Mouse (Mus musculus): ENCODE data around the gene AU040320. TPM values are rescaled to one million over a fixed set of nuclear protein-coding genes. Genes with fewer than 3 reads are reported as not detected.
A peak's percentile ranks its signal among the peaks of the same experiment; 100 is the strongest.

AU040320 gene
- total RNA-seq, 2 experiments from 2014 or later, result 53.5 to 59.9 TPM

- intact Hi-C loops (cut with DNase I), result no loop called here
- no peak for DNase-seq (ENCODE audit: extremely low spot score in 1 of 2, low spot score in 2 of 2)
- Histone ChIP-seq H3K27ac (no peak overlapping the region), H3K4me3 (no peak overlapping the region)
- TF ChIP-seq CTCF (IDR thresholded peaks at IDR 0.05), result peak; percentile 42
These were observed 13.2 kb upstream of the AU040320 start for GRCm38 (mm10) chr4:126739966-126740676.

- no peak overlapping the region for H3K27ac ChIP-seq
- no peak overlapping the region for H3K4me3 ChIP-seq
- peak; percentile 83 to 84 for DNase-seq (ENCODE audit: extremely low spot score in 1 of 2, low spot score in 2 of 2)
- peak; percentile 93 for TF ChIP-seq CTCF (IDR thresholded peaks at IDR 0.05)
- intact Hi-C loops (cut with DNase I), result loop anchor here (1.0 kb wide), 3 partner anchors 109 to 185 kb away; partner anchors contain the start of gene Clspn
These were observed 11.9 kb upstream of the AU040320 start for GRCm38 (mm10) chr4:126741448-126741847.

- no peak overlapping the region for H3K27ac ChIP-seq
- no peak overlapping the region for H3K4me3 ChIP-seq
- intact Hi-C loops (cut with DNase I), result no loop called here
- TF ChIP-seq CTCF (IDR thresholded peaks at IDR 0.05), result no peak
- no peak for DNase-seq (ENCODE audit: extremely low spot score in 1 of 2, low spot score in 2 of 2)
These were observed 10.4 kb upstream of the AU040320 start for GRCm38 (mm10) chr4:126742976-126743375.

- H3K27ac ChIP-seq, result no peak overlapping the region
- H3K4me3 ChIP-seq, result no peak overlapping the region
- intact Hi-C loops (cut with DNase I), result loop anchor here (2.0 kb wide), 1 partner anchor 97 kb away; no protein-coding TSS in a partner anchor
- TF ChIP-seq CTCF (IDR thresholded peaks at IDR 0.05), result no peak
- DNase-seq (ENCODE audit: extremely low spot score in 1 of 2, low spot score in 2 of 2), result no peak
These were observed 9.6 kb upstream of the AU040320 start for GRCm38 (mm10) chr4:126743713-126744112.

GRCm38 (mm10) chr4:126744831-126745230, 8.5 kb upstream of the AU040320 start:
- Histone ChIP-seq H3K27ac (no peak overlapping the region), H3K4me3 (no peak overlapping the region)
- TF ChIP-seq CTCF (IDR thresholded peaks at IDR 0.05), result no peak
- intact Hi-C loops (cut with DNase I), result loop anchor here (2.0 kb wide), 1 partner anchor 96 kb away; no protein-coding TSS in a partner anchor
- DNase-seq (ENCODE audit: extremely low spot score in 1 of 2, low spot score in 2 of 2), result no peak

GRCm38 (mm10) chr4:126745506-126746193, 7.7 kb upstream of the AU040320 start:
- intact Hi-C loops (cut with DNase I), result loop anchor here (2.0 kb wide), 1 partner anchor 95 kb away; no protein-coding TSS in a partner anchor

GRCm38 (mm10) chr4:126746194-126746840, 7.0 kb upstream of the AU040320 start:
- intact Hi-C loops (cut with DNase I), result no loop called here
- no peak overlapping the region for H3K4me3 ChIP-seq
- no peak overlapping the region for H3K27ac ChIP-seq
- TF ChIP-seq CTCF (IDR thresholded peaks at IDR 0.05), result no peak
- no peak for DNase-seq (ENCODE audit: extremely low spot score in 1 of 2, low spot score in 2 of 2)

More at GRCm38 (mm10) chr4:126745506-126746193, 7.7 kb upstream of the AU040320 start:
- DNase-seq (ENCODE audit: extremely low spot score in 1 of 2, low spot score in 2 of 2), result peak; percentile 58 to 61
- no peak overlapping the region for H3K27ac ChIP-seq
- H3K4me3 ChIP-seq, result no peak overlapping the region
- TF ChIP-seq CTCF (IDR thresholded peaks at IDR 0.05), result peak; percentile 72

- peak overlapping the region; percentile 98 for H3K4me3 ChIP-seq
- TF ChIP-seq CTCF (IDR thresholded peaks at IDR 0.05), result no peak
- H3K27ac ChIP-seq, result no peak overlapping the region
- intact Hi-C loops (cut with DNase I), result no loop called here
- no peak for DNase-seq (ENCODE audit: extremely low spot score in 1 of 2, low spot score in 2 of 2)
These were observed 5.0 kb upstream of the AU040320 start for GRCm38 (mm10) chr4:126748381-126748780.

- DNase-seq (ENCODE audit: extremely low spot score in 1 of 2, low spot score in 2 of 2), result peak in 1 of 2 experiments; percentile 45
- intact Hi-C loops (cut with DNase I), result no loop called here
- H3K4me3 ChIP-seq, result peak overlapping the region; percentile 98
- no peak for TF ChIP-seq CTCF (IDR thresholded peaks at IDR 0.05)
- peak overlapping the region; percentile 68; the same call in 1 of the 2 replicates for H3K27ac ChIP-seq
These were observed 3.8 kb upstream of the AU040320 start for GRCm38 (mm10) chr4:126749553-126749952.

- H3K4me3 ChIP-seq, result peak overlapping the region; percentile 98
These were observed 3.2 kb upstream of the AU040320 start for GRCm38 (mm10) chr4:126750046-126750683.

GRCm38 (mm10) chr4:126750863-126751555, 2.3 kb upstream of the AU040320 start:
- TF ChIP-seq CTCF (IDR thresholded peaks at IDR 0.05), result no peak
- intact Hi-C loops (cut with DNase I), result no loop called here
- no peak for DNase-seq (ENCODE audit: extremely low spot score in 1 of 2, low spot score in 2 of 2)
- peak overlapping the region; percentile 98; the same call in 1 of the 2 replicates for H3K27ac ChIP-seq
- peak overlapping the region; percentile 98 for H3K4me3 ChIP-seq

More at GRCm38 (mm10) chr4:126750046-126750683, 3.2 kb upstream of the AU040320 start:
- intact Hi-C loops (cut with DNase I), result no loop called here
- no peak for TF ChIP-seq CTCF (IDR thresholded peaks at IDR 0.05)
- DNase-seq (ENCODE audit: extremely low spot score in 1 of 2, low spot score in 2 of 2), result peak; percentile 71 to 76
- peak overlapping the region; percentile 68 for H3K27ac ChIP-seq
